ENCODE assay signal across 22 mouse cellular contexts in genomic region chr4:104548287-104548686, GRCm38 (mm10).
"Had no signal": no experiment of that assay in that cellular context is flagged by ENCODE, and none has a peak within 500 bp of the region (broad histone marks: within the 10 kb centered on the region; RNA-seq: fewer than 3 reads in every experiment).

No protein-coding gene starts in this region.

- ATAC-seq: forebrain, embryonic 16.5 days; hindbrain, postnatal 0 days; intestine, embryonic 16.5 days; liver, embryonic 12.5 days had no signal

- DNase-seq: gastrocnemius, adult 2 months; gastrocnemius, postnatal 10 days; gastrocnemius, postnatal 36 days; heart, adult 18-20 months; heart, postnatal 14 days; heart, postnatal 36 days; layer of hippocampus, adult 9-11 months; layer of hippocampus, postnatal 36 days; left cerebral cortex, postnatal 4 days; lung, adult 18-20 months had no signal

- H3K4me2 ChIP-seq: heart, embryonic 11.5 days; heart, embryonic 13.5 days; heart, embryonic 15.5 days; hindbrain, embryonic 13.5 days; hindbrain, embryonic 15.5 days; limb, embryonic 13.5 days; limb, embryonic 15.5 days; liver, embryonic 12.5 days had no signal

- H3K27ac ChIP-seq: gastrocnemius, adult 2 months; heart, embryonic 13.5 days; heart, embryonic 15.5 days; hindbrain, embryonic 13.5 days; hindbrain, embryonic 15.5 days; hindbrain, postnatal 0 days; limb, embryonic 13.5 days; limb, embryonic 15.5 days; liver, embryonic 12.5 days; liver, embryonic 14.5 days had no signal

- H3K9me3 ChIP-seq: heart, embryonic 13.5 days; heart, embryonic 15.5 days; hindbrain, embryonic 13.5 days; hindbrain, embryonic 15.5 days; limb, embryonic 13.5 days; limb, embryonic 15.5 days; liver, embryonic 12.5 days had no signal

- H3K36me3 ChIP-seq: heart, embryonic 13.5 days; heart, embryonic 15.5 days; hindbrain, embryonic 13.5 days; hindbrain, embryonic 15.5 days; limb, embryonic 13.5 days; limb, embryonic 15.5 days; liver, embryonic 12.5 days had no signal

- H3K9ac ChIP-seq: heart, embryonic 13.5 days; heart, embryonic 15.5 days; hindbrain, embryonic 13.5 days; hindbrain, embryonic 15.5 days; limb, embryonic 13.5 days; limb, embryonic 15.5 days; liver, embryonic 12.5 days; liver, embryonic 14.5 days had no signal

- H3K27me3 ChIP-seq: heart, embryonic 13.5 days; heart, embryonic 15.5 days; hindbrain, embryonic 13.5 days; hindbrain, embryonic 15.5 days; limb, embryonic 15.5 days; liver, embryonic 12.5 days had no signal

- H3K4me3 ChIP-seq: gastrocnemius, adult 2 months; heart, embryonic 13.5 days; heart, embryonic 15.5 days; hindbrain, embryonic 13.5 days; hindbrain, embryonic 15.5 days; limb, embryonic 13.5 days; limb, embryonic 15.5 days; liver, embryonic 12.5 days had no signal

- H3K4me1 ChIP-seq: heart, embryonic 13.5 days; heart, embryonic 15.5 days; limb, embryonic 15.5 days; liver, embryonic 12.5 days had no signal
